Mouse (Mus musculus) kidney, embryonic 15.5 days (tissue): ENCODE results near the gene C530008M17Rik. TPM values are rescaled to one million over a fixed set of nuclear protein-coding genes. Genes with fewer than 3 reads are reported as not detected.
A peak's percentile ranks its signal among the peaks of the same experiment; 100 is the strongest.

Experiments used
- ATAC-seq: fragments of 200-750 bp; cut with Nextera tagmentation; replicated peaks from 2 replicates; pipeline ENCODE4 v1.8.0; 2017; ENCODE audit warnings: moderate TSS enrichment; ENCODE audit not compliant: low FRiP score
- H3K27ac ChIP-seq: fragments of 300-500 bp; sonication (generic); 2 replicates; pipeline ENCODE4 v1.5.1; 2015; ENCODE audit warnings: mild to moderate bottlenecking, inconsistent platforms
- H3K27me3 ChIP-seq: fragments of 300-500 bp; sonication (generic); 2 replicates; pipeline ENCODE4 v1.6.1; 2015; ENCODE audit warnings: inconsistent platforms
- H3K36me3 ChIP-seq: fragments of 300-500 bp; sonication (generic); 2 replicates; pipeline ENCODE4 v1.6.1; 2015; ENCODE audit warnings: inconsistent platforms
- H3K4me1 ChIP-seq: fragments of 300-500 bp; sonication (generic); 2 replicates; pipeline ENCODE4 v1.6.1; 2015; ENCODE audit warnings: inconsistent platforms
- H3K4me2 ChIP-seq: fragments of 300-500 bp; sonication (generic); 2 replicates; pipeline ENCODE4 v1.6.1; 2015; ENCODE audit warnings: moderate library complexity, mild to moderate bottlenecking, inconsistent platforms
- H3K4me3 ChIP-seq: fragments of 300-500 bp; sonication (generic); replicated peaks from 2 replicates; pipeline ENCODE4 v1.5.1; 2015; ENCODE audit warnings: mild to moderate bottlenecking, inconsistent platforms
- H3K9ac ChIP-seq: fragments of 300-500 bp; sonication (generic); 2 replicates; pipeline ENCODE4 v1.6.1; 2015; ENCODE audit warnings: mild to moderate bottlenecking, inconsistent platforms
- H3K9me3 ChIP-seq: fragments of 300-500 bp; sonication (generic); replicated peaks from 2 replicates; pipeline ENCODE4 v1.6.1; 2016; ENCODE audit warnings: inconsistent platforms
- WGBS: fragments of 180-500 bp; shearing (Covaris S2); methylation state at CpG from one replicate; pipeline ENCODE4 v1.1.7; 2015; ENCODE audit warnings: mixed read lengths; 5-methylcytosine and 5-hydroxymethylcytosine counted together
- polyA plus RNA-seq: library from polyadenylated mRNA; unstranded; fragments of >200 nt; fragmentation: Nextera tagmentation; extraction: Ambion mirVana; gene quantifications from 2 replicates; pipeline ENCODE4 v1.2.1, GENCODE M21; 2015

The C530008M17Rik gene
- polyA plus RNA-seq, 1 experiment from 2014 or later = 17.2 TPM

- H3K4me2 ChIP-seq = no peak overlapping the region
- H3K4me3 ChIP-seq = no peak overlapping the region
- peaks cover 36% of the 10 kb centered on the region for H3K27me3 ChIP-seq
- no peaks in the 10 kb centered on the region for H3K9me3 ChIP-seq
- no peak overlapping the region for H3K9ac ChIP-seq
- H3K27ac ChIP-seq = no peak overlapping the region
- H3K4me1 ChIP-seq = peaks cover 22% of the 10 kb centered on the region
- H3K36me3 ChIP-seq = 0 out of 2 replicates have a peak, but pooled peaks cover under 1% of the 10 kb centered on the region
- WGBS = 19% methylated on average over 10 of the region's 10 CpGs
- ATAC-seq = peak; percentile 83
These were observed 197.2 kb downstream of the C530008M17Rik start for GRCm38 (mm10) chr5:76853549-76853948.

GRCm38 (mm10) chr5:76855829-76856600 lies 199.7 kb downstream of the C530008M17Rik start:
- peaks cover 5% of the 10 kb centered on the region; the same call in 1 of the 2 replicates for H3K36me3 ChIP-seq
- H3K9ac ChIP-seq = 0 out of 2 replicates have a peak overlapping the region, but pooled peaks have one; percentile 44
- peak overlapping the region; percentile 41 for H3K4me3 ChIP-seq
- peaks cover 22% of the 10 kb centered on the region for H3K4me1 ChIP-seq
- no peak for ATAC-seq
- H3K4me2 ChIP-seq = peak overlapping the region; percentile 85
- no peaks in the 10 kb centered on the region for H3K9me3 ChIP-seq
- H3K27ac ChIP-seq = no peak overlapping the region
- H3K27me3 ChIP-seq = peaks cover 43% of the 10 kb centered on the region
- 23% methylated on average over 25 of the region's 25 CpGs for WGBS

GRCm38 (mm10) chr5:76857103-76858015 lies 201.0 kb downstream of the C530008M17Rik start:
- Histone ChIP-seq H3K4me2 (peak overlapping the region; percentile 85), H3K36me3 (peaks cover 5% of the 10 kb centered on the region; the same call in 1 of the 2 replicates), H3K9ac (peak overlapping the region; percentile 44), H3K27me3 (peaks cover 43% of the 10 kb centered on the region), H3K4me1 (peaks cover 22% of the 10 kb centered on the region), H3K4me3 (peak overlapping the region; percentile 41), H3K27ac (no peak overlapping the region), H3K9me3 (no peaks in the 10 kb centered on the region)
- WGBS = 20% methylated on average over 62 of the region's 62 CpGs
- ATAC-seq = peak; percentile 26; the same call in 1 of the 2 replicates

GRCm38 (mm10) chr5:76858444-76858843 lies 202.1 kb downstream of the C530008M17Rik start:
- WGBS = 80% methylated on average over 13 of the region's 13 CpGs
- Histone ChIP-seq H3K9me3 (no peaks in the 10 kb centered on the region), H3K27ac (no peak overlapping the region), H3K4me3 (peak overlapping the region; percentile 41; the same call in 1 of the 2 replicates), H3K36me3 (peaks cover 5% of the 10 kb centered on the region; the same call in 1 of the 2 replicates), H3K27me3 (peaks cover 43% of the 10 kb centered on the region), H3K4me1 (peaks cover 22% of the 10 kb centered on the region), H3K4me2 (peak overlapping the region; percentile 85), H3K9ac (no peak overlapping the region)
- no peak for ATAC-seq

GRCm38 (mm10) chr5:76866819-76867218 lies 210.5 kb downstream of the C530008M17Rik start:
- H3K9me3 ChIP-seq = no peaks in the 10 kb centered on the region
- H3K36me3 ChIP-seq = peaks cover 27% of the 10 kb centered on the region
- peaks cover 3% of the 10 kb centered on the region; the same call in 1 of the 2 replicates for H3K4me1 ChIP-seq
- no peak overlapping the region for H3K4me3 ChIP-seq
- ATAC-seq = no peak; the same call in 1 of the 2 replicates
- H3K4me2 ChIP-seq = no peak overlapping the region
- WGBS = 56% methylated on average over 8 of the region's 8 CpGs
- no peaks in the 10 kb centered on the region for H3K27me3 ChIP-seq
- H3K9ac ChIP-seq = no peak overlapping the region
- H3K27ac ChIP-seq = no peak overlapping the region

GRCm38 (mm10) chr5:76868693-76869286 lies 212.5 kb downstream of the C530008M17Rik start:
- peaks cover 3% of the 10 kb centered on the region; the same call in 1 of the 2 replicates for H3K4me1 ChIP-seq
- ATAC-seq = peak; percentile 89
- peak overlapping the region; percentile 43 for H3K4me3 ChIP-seq
- H3K9me3 ChIP-seq = no peaks in the 10 kb centered on the region
- H3K36me3 ChIP-seq = peaks cover 38% of the 10 kb centered on the region
- no peak overlapping the region for H3K27ac ChIP-seq
- H3K9ac ChIP-seq = no peak overlapping the region
- H3K4me2 ChIP-seq = peak overlapping the region; percentile 61
- H3K27me3 ChIP-seq = no peaks in the 10 kb centered on the region
- 22% methylated on average over 16 of the region's 16 CpGs for WGBS

GRCm38 (mm10) chr5:76869553-76869952 lies 213.2 kb downstream of the C530008M17Rik start:
- peaks cover 43% of the 10 kb centered on the region for H3K36me3 ChIP-seq

GRCm38 (mm10) chr5:76876106-76876758 lies 219.9 kb downstream of the C530008M17Rik start:
- no peaks in the 10 kb centered on the region for H3K27me3 ChIP-seq
- no peaks in the 10 kb centered on the region for H3K4me1 ChIP-seq
- no peaks in the 10 kb centered on the region for H3K9me3 ChIP-seq
- H3K9ac ChIP-seq = no peak overlapping the region
- no peak for ATAC-seq
- H3K4me2 ChIP-seq = no peak overlapping the region
- H3K27ac ChIP-seq = no peak overlapping the region
- WGBS = 82% methylated on average over 25 of the region's 25 CpGs
- H3K4me3 ChIP-seq = no peak overlapping the region
- peaks cover 55% of the 10 kb centered on the region for H3K36me3 ChIP-seq

More at GRCm38 (mm10) chr5:76869553-76869952, 213.2 kb downstream of the C530008M17Rik start:
- Histone ChIP-seq H3K9ac (no peak overlapping the region), H3K4me1 (peaks cover 3% of the 10 kb centered on the region; the same call in 1 of the 2 replicates), H3K27me3 (no peaks in the 10 kb centered on the region), H3K4me2 (peak overlapping the region; percentile 61), H3K27ac (no peak overlapping the region), H3K4me3 (peak overlapping the region; percentile 43), H3K9me3 (no peaks in the 10 kb centered on the region)
- WGBS = 51% methylated on average over 6 of the region's 6 CpGs
- no peak for ATAC-seq

GRCm38 (mm10) chr5:76884107-76884506 lies 227.8 kb downstream of the C530008M17Rik start:
- no peaks in the 10 kb centered on the region for H3K9me3 ChIP-seq
- H3K27ac ChIP-seq = no peak overlapping the region
- 85% methylated on average over 1 of the region's 1 CpGs for WGBS
- H3K36me3 ChIP-seq = peaks cover 60% of the 10 kb centered on the region
- no peak for ATAC-seq
- no peaks in the 10 kb centered on the region for H3K27me3 ChIP-seq
- no peak overlapping the region for H3K4me3 ChIP-seq
- no peaks in the 10 kb centered on the region for H3K4me1 ChIP-seq
- H3K4me2 ChIP-seq = no peak overlapping the region
- H3K9ac ChIP-seq = no peak overlapping the region

GRCm38 (mm10) chr5:76887011-76887410 lies 230.7 kb downstream of the C530008M17Rik start:
- H3K4me2 ChIP-seq = no peak overlapping the region
- H3K27ac ChIP-seq = no peak overlapping the region
- WGBS = 96% methylated on average over 2 of the region's 2 CpGs
- H3K4me1 ChIP-seq = no peaks in the 10 kb centered on the region
- no peak for ATAC-seq
- H3K9me3 ChIP-seq = no peaks in the 10 kb centered on the region
- H3K4me3 ChIP-seq = no peak overlapping the region
- no peaks in the 10 kb centered on the region for H3K27me3 ChIP-seq
- no peak overlapping the region for H3K9ac ChIP-seq
- H3K36me3 ChIP-seq = peaks cover 71% of the 10 kb centered on the region

- no peaks in the 10 kb centered on the region for H3K9me3 ChIP-seq
- H3K4me2 ChIP-seq = no peak overlapping the region
- no peak overlapping the region for H3K9ac ChIP-seq
- H3K36me3 ChIP-seq = peaks cover 61% of the 10 kb centered on the region
- no peaks in the 10 kb centered on the region for H3K27me3 ChIP-seq
- no peak overlapping the region for H3K4me3 ChIP-seq
- H3K4me1 ChIP-seq = no peaks in the 10 kb centered on the region
- no peak overlapping the region for H3K27ac ChIP-seq
- WGBS = 86% methylated on average over 2 of the region's 2 CpGs
- no peak for ATAC-seq
These were observed 236.3 kb downstream of the C530008M17Rik start for GRCm38 (mm10) chr5:76892608-76893007.
